Mouse (Mus musculus): ENCODE results near the gene Kctd5. TPM values are rescaled to one million over a fixed set of nuclear protein-coding genes. Genes with fewer than 3 reads are reported as not detected.

Gene Kctd5
- polyA plus RNA-seq, 1 experiment from 2014 or later: 89.2 TPM

- no peak overlapping the region for H3K27ac ChIP-seq
- no peaks in the 10 kb centered on the region for H3K9me3 ChIP-seq
- no peaks in the 10 kb centered on the region for H3K4me1 ChIP-seq
- no peak overlapping the region for H3K4me3 ChIP-seq
- H3K27me3 ChIP-seq (ENCODE audit: poor library complexity, severe bottlenecking): no peaks in the 10 kb centered on the region
- WGBS: 80% methylated on average over 4 of the region's 4 CpGs
- no peak for DNase-seq (ENCODE audit: extremely low spot score, low spot score)
- peaks cover 85% of the 10 kb centered on the region for H3K36me3 ChIP-seq (replicated peaks)
These were observed 10.7 kb downstream of the Kctd5 start for GRCm38 (mm10) chr17:24062459-24063155.

DNA sequence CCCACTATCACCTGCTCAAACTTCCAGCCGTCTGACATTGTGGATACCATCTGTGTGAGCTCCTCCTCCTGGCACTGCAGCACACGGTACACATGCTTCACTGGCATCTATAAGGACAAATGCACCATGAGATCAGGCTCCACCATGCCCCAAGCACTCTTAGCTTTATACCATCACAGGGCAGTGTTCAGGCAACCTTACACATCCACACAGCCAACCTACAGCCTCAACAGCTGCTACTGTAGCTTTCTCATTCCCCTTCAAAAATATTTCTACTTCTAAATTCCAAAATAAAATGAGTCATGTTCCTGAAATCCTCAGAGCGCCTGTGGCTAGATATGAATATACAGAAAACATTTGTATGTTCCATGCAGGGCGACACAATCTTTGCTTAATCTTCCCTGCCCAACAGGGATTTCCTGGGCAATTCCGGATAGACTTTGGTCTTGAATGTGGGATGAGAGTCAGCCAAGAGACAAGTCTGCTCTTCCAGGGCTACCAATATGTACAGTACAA lies 15.5 kb downstream of the Kctd5 start:
- H3K27ac ChIP-seq: no peak overlapping the region

DNA sequence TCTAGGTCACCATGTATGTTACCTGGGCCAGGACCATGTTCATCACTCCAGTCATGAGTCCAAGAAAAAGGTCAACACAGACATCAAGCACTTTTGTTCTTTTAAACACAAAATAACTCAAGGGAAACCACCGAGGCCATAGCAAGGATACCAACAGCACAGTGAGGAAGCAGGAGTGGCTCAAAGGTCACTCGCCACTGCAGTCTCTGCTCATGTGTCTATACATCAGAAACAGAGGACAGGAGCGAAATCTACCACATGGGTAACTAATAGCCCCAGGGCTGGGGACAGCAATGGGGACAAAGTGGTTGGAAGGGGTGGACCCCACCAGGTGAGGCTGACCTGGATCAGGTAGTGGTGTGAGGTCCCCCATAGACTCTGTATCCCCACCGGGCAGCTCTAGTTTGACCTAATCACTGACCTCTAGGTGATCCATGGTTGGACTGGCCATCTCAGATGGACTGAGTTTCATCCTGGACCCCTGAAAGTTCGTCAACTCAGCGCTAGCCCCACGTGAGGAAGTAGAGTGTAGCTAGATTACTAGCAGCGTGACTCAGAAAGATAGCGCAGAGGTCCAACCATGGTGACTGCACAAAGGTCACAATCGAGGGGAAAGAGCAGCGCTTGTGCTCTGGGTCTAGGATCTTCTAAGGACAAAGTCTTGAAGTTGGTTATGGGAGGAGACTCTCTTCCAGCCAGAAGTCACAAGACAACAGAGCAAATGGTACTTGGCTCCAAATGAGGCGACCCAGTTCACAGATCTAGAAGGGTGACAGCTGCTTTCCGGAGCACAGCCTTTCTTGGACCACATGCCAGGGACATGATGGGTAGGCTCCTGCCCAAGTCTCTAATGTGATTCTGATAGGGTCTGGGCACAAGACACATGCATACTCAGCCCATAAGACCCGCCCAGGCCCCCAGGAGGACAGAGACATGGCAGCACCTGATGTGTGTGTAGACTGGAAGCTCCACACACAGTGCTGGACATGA lies 16.4 kb downstream of the Kctd5 start:
- no peak for DNase-seq (ENCODE audit: extremely low spot score, low spot score)
- 93% methylated on average over 14 of the region's 14 CpGs for WGBS
- Histone ChIP-seq H3K9me3 (no peaks in the 10 kb centered on the region), H3K36me3 (replicated peaks) (peaks cover 95% of the 10 kb centered on the region), H3K4me1 (no peaks in the 10 kb centered on the region), H3K4me3 (no peak overlapping the region), H3K27me3 (ENCODE audit: poor library complexity, severe bottlenecking) (no peaks in the 10 kb centered on the region), H3K27ac (no peak overlapping the region)

More for the DNA sequence above, 15.5 kb downstream of the Kctd5 start:
- Histone ChIP-seq H3K27me3 (ENCODE audit: poor library complexity, severe bottlenecking) (no peaks in the 10 kb centered on the region), H3K4me1 (no peaks in the 10 kb centered on the region), H3K4me3 (no peak overlapping the region), H3K36me3 (replicated peaks) (peaks cover 95% of the 10 kb centered on the region), H3K9me3 (no peaks in the 10 kb centered on the region)
- WGBS: 88% methylated on average over 5 of the region's 5 CpGs
- DNase-seq (ENCODE audit: extremely low spot score, low spot score): no peak

DNA sequence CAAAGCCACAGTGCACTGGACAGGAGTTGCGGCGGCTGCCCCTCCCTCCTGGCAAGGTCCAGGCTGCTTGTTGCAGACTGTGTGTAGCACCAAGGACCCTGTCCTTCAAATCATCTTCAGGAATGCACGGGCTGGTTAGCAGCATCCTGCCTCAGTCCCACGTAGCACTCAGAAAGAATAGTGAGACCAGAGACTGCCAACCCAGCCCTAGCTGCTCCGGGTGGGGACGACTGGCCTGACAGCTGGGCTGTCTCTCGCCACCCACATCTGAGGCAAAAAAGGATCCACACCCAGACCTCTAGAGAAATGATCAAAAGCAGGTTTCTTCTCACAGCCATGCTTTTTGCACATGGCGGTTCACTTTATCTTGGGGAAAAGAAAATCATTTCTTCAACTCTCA lies 24.3 kb downstream of the Kctd5 start:
- Histone ChIP-seq H3K36me3 (replicated peaks) (peaks cover 75% of the 10 kb centered on the region), H3K9me3 (no peaks in the 10 kb centered on the region), H3K27me3 (ENCODE audit: poor library complexity, severe bottlenecking) (no peaks in the 10 kb centered on the region), H3K27ac (no peak overlapping the region), H3K4me1 (no peaks in the 10 kb centered on the region), H3K4me3 (no peak overlapping the region)
- 96% methylated on average over 8 of the region's 8 CpGs for WGBS
- DNase-seq (ENCODE audit: extremely low spot score, low spot score): no peak

GRCm38 (mm10) chr17:24048053-24048452 lies 25.2 kb downstream of the Kctd5 start:
- no peak for DNase-seq (ENCODE audit: extremely low spot score, low spot score)
- WGBS: 93% methylated on average over 5 of the region's 5 CpGs
- Histone ChIP-seq H3K36me3 (replicated peaks) (peaks cover 66% of the 10 kb centered on the region), H3K27ac (no peak overlapping the region), H3K27me3 (ENCODE audit: poor library complexity, severe bottlenecking) (no peaks in the 10 kb centered on the region), H3K9me3 (no peaks in the 10 kb centered on the region), H3K4me3 (no peak overlapping the region), H3K4me1 (no peaks in the 10 kb centered on the region)

GRCm38 (mm10) chr17:24046026-24046425 lies 27.3 kb downstream of the Kctd5 start:
- H3K4me1 ChIP-seq: no peaks in the 10 kb centered on the region

GRCm38 (mm10) chr17:24045608-24046007 lies 27.7 kb downstream of the Kctd5 start:
- Histone ChIP-seq H3K27ac (no peak overlapping the region), H3K4me1 (no peaks in the 10 kb centered on the region), H3K36me3 (replicated peaks) (peaks cover 43% of the 10 kb centered on the region), H3K27me3 (ENCODE audit: poor library complexity, severe bottlenecking) (no peaks in the 10 kb centered on the region), H3K9me3 (no peaks in the 10 kb centered on the region), H3K4me3 (no peak overlapping the region)
- 88% methylated on average over 10 of the region's 10 CpGs for WGBS
- DNase-seq (ENCODE audit: extremely low spot score, low spot score): no peak

More at GRCm38 (mm10) chr17:24046026-24046425, 27.3 kb downstream of the Kctd5 start:
- H3K9me3 ChIP-seq: no peaks in the 10 kb centered on the region
- H3K27ac ChIP-seq: no peak overlapping the region
- peaks cover 47% of the 10 kb centered on the region for H3K36me3 ChIP-seq (replicated peaks)
- 56% methylated on average over 5 of the region's 5 CpGs for WGBS
- no peak for DNase-seq (ENCODE audit: extremely low spot score, low spot score)
- no peaks in the 10 kb centered on the region for H3K27me3 ChIP-seq (ENCODE audit: poor library complexity, severe bottlenecking)
- H3K4me3 ChIP-seq: no peak overlapping the region

GRCm38 (mm10) chr17:24044482-24044881 lies 28.8 kb downstream of the Kctd5 start:
- no peaks in the 10 kb centered on the region for H3K27me3 ChIP-seq (ENCODE audit: poor library complexity, severe bottlenecking)
- H3K27ac ChIP-seq: no peak overlapping the region
- H3K4me3 ChIP-seq: no peak overlapping the region
- no peaks in the 10 kb centered on the region for H3K9me3 ChIP-seq
- 68% methylated on average over 5 of the region's 5 CpGs for WGBS
- H3K36me3 ChIP-seq (replicated peaks): peaks cover 32% of the 10 kb centered on the region
- no peak for DNase-seq (ENCODE audit: extremely low spot score, low spot score)
- no peaks in the 10 kb centered on the region for H3K4me1 ChIP-seq

- no peak within 1 kb of the TSS for H3K27ac ChIP-seq
- no peaks in the 10 kb centered on the region for H3K9me3 ChIP-seq
These were observed 35.4 kb downstream of the Kctd5 start, which contains the start of gene Prss27 for GRCm38 (mm10) chr17:24037844-24038243. Gene Prss27 (plus strand): TSS chr17:24038144.

DNA sequence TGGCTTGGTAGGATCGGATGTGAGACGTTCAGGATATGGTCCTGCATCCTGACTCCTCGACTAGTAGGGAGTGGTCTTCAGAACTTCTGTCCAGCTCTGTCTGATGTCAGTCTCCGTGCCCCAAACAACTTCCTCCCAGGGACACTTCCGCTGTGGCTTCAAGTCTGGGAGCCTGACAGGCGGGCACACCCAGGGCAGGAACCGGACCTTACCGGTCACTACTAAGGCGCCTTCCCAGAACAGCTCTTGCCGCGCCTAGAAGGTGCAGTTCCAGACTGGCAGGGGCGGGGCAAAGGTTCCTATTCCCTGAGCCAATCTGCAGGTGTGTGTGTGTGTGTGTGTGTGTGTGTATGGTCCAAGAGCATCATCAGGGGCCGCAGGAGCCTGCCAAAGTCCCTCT lies 35.9 kb downstream of the Kctd5 start:
- Histone ChIP-seq H3K27me3 (ENCODE audit: poor library complexity, severe bottlenecking) (no peaks in the 10 kb centered on the region), H3K9me3 (no peaks in the 10 kb centered on the region), H3K36me3 (replicated peaks) (no peaks in the 10 kb centered on the region), H3K27ac (no peak overlapping the region), H3K4me1 (no peaks in the 10 kb centered on the region), H3K4me3 (no peak overlapping the region)
- no peak for DNase-seq (ENCODE audit: extremely low spot score, low spot score)
- 87% methylated on average over 13 of the region's 13 CpGs for WGBS

More at GRCm38 (mm10) chr17:24037844-24038243, 35.4 kb downstream of the Kctd5 start, which contains the start of gene Prss27:
- Histone ChIP-seq H3K27me3 (ENCODE audit: poor library complexity, severe bottlenecking) (no peaks in the 10 kb centered on the region), H3K36me3 (replicated peaks) (no peaks in the 10 kb centered on the region), H3K4me3 (no peak within 1 kb of the TSS), H3K4me1 (no peaks in the 10 kb centered on the region)
- no peak for DNase-seq (ENCODE audit: extremely low spot score, low spot score)
- WGBS: 80% methylated on average over 4 of the region's 4 CpGs

- DNase-seq (ENCODE audit: extremely low spot score, low spot score): no peak
- WGBS: 78% methylated on average over 6 of the region's 6 CpGs
- Histone ChIP-seq H3K36me3 (replicated peaks) (no peaks in the 10 kb centered on the region), H3K27me3 (ENCODE audit: poor library complexity, severe bottlenecking) (no peaks in the 10 kb centered on the region), H3K9me3 (no peaks in the 10 kb centered on the region), H3K4me3 (no peak overlapping the region), H3K27ac (no peak overlapping the region), H3K4me1 (no peaks in the 10 kb centered on the region)
These were observed 36.3 kb downstream of the Kctd5 start for GRCm38 (mm10) chr17:24036954-24037353.

- Histone ChIP-seq H3K27me3 (ENCODE audit: poor library complexity, severe bottlenecking) (no peaks in the 10 kb centered on the region), H3K9me3 (no peaks in the 10 kb centered on the region), H3K4me3 (no peak overlapping the region), H3K4me1 (no peaks in the 10 kb centered on the region), H3K27ac (no peak overlapping the region), H3K36me3 (replicated peaks) (no peaks in the 10 kb centered on the region)
- no peak for DNase-seq (ENCODE audit: extremely low spot score, low spot score)
- 82% methylated on average over 7 of the region's 7 CpGs for WGBS
These were observed 38.2 kb downstream of the Kctd5 start for GRCm38 (mm10) chr17:24035087-24035486.
